Mouse (Mus musculus) cortical plate, adult 2 months (tissue): ENCODE measurements around the gene Elk3.

Experiments
- CTCF ChIP-seq: fragments of 200-500 bp; IDR thresholded peaks from 2 replicates; pipeline ENCODE4 v1.5.1; 2011; ENCODE audit warnings: mild to moderate bottlenecking, control low read depth, low read length; ENCODE audit not compliant: insufficient read depth; ENCODE audit errors: extremely low read depth
- POLR2A ChIP-seq: fragments of 200-500 bp; IDR thresholded peaks from 2 replicates; pipeline ENCODE4 v1.6.1; 2011; ENCODE audit warnings: mild to moderate bottlenecking, low read length, control low read depth; ENCODE audit not compliant: insufficient read depth; ENCODE audit errors: extremely low read depth

GRCm38 (mm10) chr10:93215051-93215763 lies 95.7 kb downstream of the Elk3 start:
- TF ChIP-seq CTCF (no peak), POLR2A (no peak)
